ENCODE assay signal across 16 mouse cellular contexts in genomic region chr1:166839833-166840232, GRCm38 (mm10).
DNase-seq lines count a peak whose midpoint lies in the region; ATAC-seq and TF ChIP-seq lines count a peak whose summit lies in the region.
"Had no signal": no experiment of that assay in that cellular context is flagged by ENCODE, and none has a peak within 500 bp of the region (broad histone marks: within the 10 kb centered on the region; RNA-seq: fewer than 3 reads in every experiment).

No protein-coding gene starts in this region.

- TF ChIP-seq CTCF in forebrain, postnatal 0 days (IDR thresholded peaks at IDR 0.05; ENCODE audit: low read depth) = no peak

- H3K9ac ChIP-seq in forebrain, embryonic 11.5 days (ENCODE audit: low read length) = no peak overlapping the region
- H3K9ac ChIP-seq in forebrain, postnatal 0 days = no peak overlapping the region
- H3K9ac ChIP-seq in forebrain, embryonic 14.5 days (ENCODE audit: low read length) = no peak overlapping the region
- H3K9ac ChIP-seq in midbrain, embryonic 12.5 days (replicated peaks) = no peak overlapping the region
- no peak overlapping the region for H3K9ac ChIP-seq in intestine, embryonic 15.5 days
- H3K9ac ChIP-seq: embryonic facial prominence, embryonic 13.5 days; liver, embryonic 13.5 days; stomach, embryonic 15.5 days had no signal

- H3K4me1 ChIP-seq in forebrain, embryonic 11.5 days (replicated peaks; ENCODE audit: control insufficient read depth, insufficient read depth, low read length) = no peaks in the 10 kb centered on the region; the same call in 1 of the 2 replicates
- 0 out of 2 replicates have a peak, but pooled peaks cover 4% of the 10 kb centered on the region for H3K4me1 ChIP-seq in forebrain, postnatal 0 days (ENCODE audit: insufficient read depth)
- peaks cover 18% of the 10 kb centered on the region; the same call in 1 of the 2 replicates for H3K4me1 ChIP-seq in forebrain, embryonic 14.5 days (ENCODE audit: control insufficient read depth, insufficient read depth, low read length)
- peaks cover 28% of the 10 kb centered on the region for H3K4me1 ChIP-seq in midbrain, embryonic 12.5 days
- no peaks in the 10 kb centered on the region for H3K4me1 ChIP-seq in intestine, embryonic 15.5 days (replicated peaks)
- H3K4me1 ChIP-seq: liver, embryonic 13.5 days; stomach, embryonic 15.5 days had no signal

- 0 out of 2 replicates have a peak overlapping the region, but pooled peaks have one; percentile 21 for H3K27ac ChIP-seq in forebrain, embryonic 11.5 days (ENCODE audit: low read depth, low read length)
- no peak overlapping the region for H3K27ac ChIP-seq in forebrain, postnatal 0 days (ENCODE audit: low read depth, low read length)
- no peak overlapping the region for H3K27ac ChIP-seq in forebrain, embryonic 14.5 days (ENCODE audit: low read depth, low read length)
- no peak overlapping the region for H3K27ac ChIP-seq in midbrain, embryonic 12.5 days (replicated peaks)
- H3K27ac ChIP-seq in intestine, embryonic 15.5 days = no peak overlapping the region
- H3K27ac ChIP-seq: embryonic facial prominence, embryonic 13.5 days; kidney, postnatal 0 days; liver, embryonic 13.5 days; stomach, embryonic 15.5 days had no signal

- WGBS in forebrain, embryonic 11.5 days = 32% methylated on average over 7 of the region's 7 CpGs
- WGBS in forebrain, postnatal 0 days = 10% methylated on average over 7 of the region's 7 CpGs
- 12% methylated on average over 7 of the region's 7 CpGs for WGBS in forebrain, embryonic 14.5 days
- 37% methylated on average over 7 of the region's 7 CpGs for WGBS in midbrain, embryonic 12.5 days
- 51% methylated on average over 7 of the region's 7 CpGs for WGBS in intestine, embryonic 15.5 days

- no peak overlapping the region for H3K4me3 ChIP-seq in forebrain, embryonic 11.5 days (ENCODE audit: low read depth, low read length)
- H3K4me3 ChIP-seq in forebrain, postnatal 0 days (ENCODE audit: low read depth, low read length) = no peak overlapping the region
- H3K4me3 ChIP-seq in forebrain, embryonic 14.5 days (ENCODE audit: low read depth, low read length) = no peak overlapping the region
- no peak overlapping the region for H3K4me3 ChIP-seq in midbrain, embryonic 12.5 days
- no peak overlapping the region for H3K4me3 ChIP-seq in intestine, embryonic 15.5 days (replicated peaks)
- H3K4me3 ChIP-seq: embryonic facial prominence, embryonic 13.5 days; liver, embryonic 13.5 days; stomach, embryonic 15.5 days had no signal

- peak; percentile 56 for ATAC-seq in forebrain, embryonic 11.5 days (replicated peaks; ENCODE audit: low FRiP score)
- ATAC-seq in forebrain, postnatal 0 days = no peak
- ATAC-seq in forebrain, embryonic 14.5 days = peak; percentile 60; the same call in 1 of the 2 replicates
- peak; percentile 55 for ATAC-seq in midbrain, embryonic 12.5 days (ENCODE audit: low FRiP score, low read depth)
- ATAC-seq in intestine, embryonic 15.5 days = no peak
- ATAC-seq in erythroid progenitor cell, adult 5-6 weeks (replicated peaks; ENCODE audit: low FRiP score, poor library complexity, severe bottlenecking) = no peak
- ATAC-seq: inflammation-experienced regulatory T-cells, adult 6 months had no signal

- H3K9me3 ChIP-seq in forebrain, embryonic 11.5 days (ENCODE audit: control insufficient read depth, low read length) = no peaks in the 10 kb centered on the region
- no peaks in the 10 kb centered on the region for H3K9me3 ChIP-seq in forebrain, postnatal 0 days (ENCODE audit: low read length)
- H3K9me3 ChIP-seq in forebrain, embryonic 14.5 days (replicated peaks; ENCODE audit: control insufficient read depth, low read length) = no peaks in the 10 kb centered on the region
- no peaks in the 10 kb centered on the region for H3K9me3 ChIP-seq in midbrain, embryonic 12.5 days
- H3K9me3 ChIP-seq in intestine, embryonic 15.5 days = no peaks in the 10 kb centered on the region
- H3K9me3 ChIP-seq: embryonic facial prominence, embryonic 13.5 days; liver, embryonic 13.5 days; stomach, embryonic 15.5 days had no signal

- H3K27me3 ChIP-seq in forebrain, embryonic 11.5 days (ENCODE audit: control insufficient read depth, insufficient read depth, low read length) = no peaks in the 10 kb centered on the region
- H3K27me3 ChIP-seq in forebrain, postnatal 0 days (ENCODE audit: insufficient read depth, low read length) = no peaks in the 10 kb centered on the region
- no peaks in the 10 kb centered on the region for H3K27me3 ChIP-seq in forebrain, embryonic 14.5 days (replicated peaks; ENCODE audit: control insufficient read depth, insufficient read depth, low read length)
- H3K27me3 ChIP-seq in midbrain, embryonic 12.5 days = no peaks in the 10 kb centered on the region
- H3K27me3 ChIP-seq in intestine, embryonic 15.5 days (replicated peaks) = no peaks in the 10 kb centered on the region
- H3K27me3 ChIP-seq: embryonic facial prominence, embryonic 13.5 days; liver, embryonic 13.5 days; stomach, embryonic 15.5 days had no signal

- no peak overlapping the region for H3K4me2 ChIP-seq in forebrain, embryonic 11.5 days (ENCODE audit: low read depth, low read length, severe bottlenecking)
- no peak overlapping the region for H3K4me2 ChIP-seq in forebrain, postnatal 0 days (ENCODE audit: low read depth)
- H3K4me2 ChIP-seq in forebrain, embryonic 14.5 days (ENCODE audit: low read length) = no peak overlapping the region
- H3K4me2 ChIP-seq in midbrain, embryonic 12.5 days (replicated peaks) = no peak overlapping the region
- H3K4me2 ChIP-seq in intestine, embryonic 15.5 days (replicated peaks) = no peak overlapping the region
- H3K4me2 ChIP-seq: embryonic facial prominence, embryonic 13.5 days; liver, embryonic 13.5 days; stomach, embryonic 15.5 days had no signal

- DNase-seq in forebrain, embryonic 11.5 days (ENCODE audit: low spot score) = no peak
- no peak for DNase-seq in forebrain, postnatal 0 days
- DNase-seq in Muller cell, postnatal 12 days (ENCODE audit: inconsistent ontology term) = peak; percentile 10
- DNase-seq in forebrain, embryonic 14.5 days (ENCODE audit: low spot score) = peak; percentile 55
- no peak for DNase-seq in heart, adult 18-20 months
- DNase-seq: cerebellum, adult 11 months; layer of hippocampus, adult 9-11 months; liver, embryonic 13.5 days; lung, postnatal 14 days had no signal

- H3K36me3 ChIP-seq in forebrain, embryonic 11.5 days (ENCODE audit: control insufficient read depth, insufficient read depth, low read length) = no peaks in the 10 kb centered on the region
- no peaks in the 10 kb centered on the region for H3K36me3 ChIP-seq in forebrain, postnatal 0 days (ENCODE audit: insufficient read depth)
- no peaks in the 10 kb centered on the region for H3K36me3 ChIP-seq in forebrain, embryonic 14.5 days (ENCODE audit: control insufficient read depth, insufficient read depth, low read length)
- H3K36me3 ChIP-seq in midbrain, embryonic 12.5 days = no peaks in the 10 kb centered on the region
- no peaks in the 10 kb centered on the region for H3K36me3 ChIP-seq in intestine, embryonic 15.5 days
- H3K36me3 ChIP-seq: embryonic facial prominence, embryonic 13.5 days; liver, embryonic 13.5 days; stomach, embryonic 15.5 days had no signal

Comparison
In these comparisons a context has a peak if more than half of its experiments do, and no peak if none do; other contexts are left out.
1. ATAC-seq: peak in forebrain, embryonic 11.5 days (single experiment), forebrain, embryonic 14.5 days (single experiment) and midbrain, embryonic 12.5 days (single experiment); none in forebrain, postnatal 0 days (single experiment), intestine, embryonic 15.5 days (single experiment) and erythroid progenitor cell, adult 5-6 weeks (single experiment).
2. DNase-seq: peak in Muller cell, postnatal 12 days (single experiment) and forebrain, embryonic 14.5 days (single experiment); none in forebrain, embryonic 11.5 days (single experiment), forebrain, postnatal 0 days (single experiment) and heart, adult 18-20 months (0 of 2).